Mouse (Mus musculus): ENCODE measurements at regions not wholly inside any gene's neighbourhood (a gene's known extent, or its start where the extent isn't known, plus 50 kb on each side); places are given as distances from the start of the nearest gene placed in this dataset.

DNA sequence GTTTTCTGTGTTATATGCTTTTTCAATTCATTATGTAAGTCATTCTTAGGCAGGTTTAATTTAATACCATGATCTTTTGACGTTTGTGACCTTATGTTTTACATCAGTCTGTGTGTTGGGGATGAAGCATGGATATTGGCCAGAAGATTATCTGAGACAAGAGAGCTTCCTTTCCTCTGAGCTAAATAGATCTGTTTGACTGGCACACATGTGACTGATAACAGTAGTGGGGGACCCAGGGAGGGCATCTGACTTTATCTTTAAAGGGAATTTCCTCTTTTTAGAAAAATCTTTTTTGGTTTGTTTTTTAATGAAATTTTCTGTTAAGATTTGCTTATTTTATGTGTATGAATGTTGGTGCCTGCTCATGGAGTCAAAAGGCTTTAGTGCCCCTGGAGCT is 107.7 kb downstream of the Gm9733 start:
- Histone ChIP-seq H3K9ac (no peak overlapping the region), H3K9me3 (no peaks in the 10 kb centered on the region)

DNA sequence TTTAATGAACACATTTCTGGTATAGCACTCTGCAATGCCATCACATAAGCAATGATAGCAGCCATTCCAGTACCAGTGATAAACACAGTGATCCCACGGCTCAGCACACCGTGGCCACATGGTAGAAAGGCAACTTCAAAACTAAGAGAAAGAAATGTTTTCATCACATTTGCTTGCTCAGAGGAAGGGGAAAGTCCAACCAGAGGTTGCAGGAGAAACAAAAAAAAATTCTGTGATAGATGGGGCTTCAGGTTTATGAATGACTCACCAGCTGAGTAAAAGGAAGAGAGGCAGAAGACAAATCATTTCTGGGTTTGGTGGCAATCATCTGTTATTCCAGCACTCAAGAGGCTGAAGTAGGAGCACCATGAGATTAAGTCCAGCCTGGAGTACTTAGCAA is 103.5 kb downstream of the Gm9733 start:
- H3K27me3 ChIP-seq, result no peaks in the 10 kb centered on the region
- ATAC-seq (ENCODE audit: insufficient number of reproducible peaks, low FRiP score, low TSS enrichment, low read depth), result no peak
- 80% methylated on average over 2 of the region's 2 CpGs for WGBS

More for the DNA sequence above, 107.7 kb downstream of the Gm9733 start:
- Histone ChIP-seq H3K4me3 (no peak overlapping the region), H3K27me3 (no peaks in the 10 kb centered on the region), H3K27ac (no peak overlapping the region), H3K4me1 (no peaks in the 10 kb centered on the region), H3K36me3 (no peaks in the 10 kb centered on the region), H3K4me2 (no peak overlapping the region)
- WGBS, result 52% methylated on average over 1 of the region's 1 CpGs
- no peak for ATAC-seq (ENCODE audit: insufficient number of reproducible peaks, low FRiP score, low TSS enrichment, low read depth)

DNA sequence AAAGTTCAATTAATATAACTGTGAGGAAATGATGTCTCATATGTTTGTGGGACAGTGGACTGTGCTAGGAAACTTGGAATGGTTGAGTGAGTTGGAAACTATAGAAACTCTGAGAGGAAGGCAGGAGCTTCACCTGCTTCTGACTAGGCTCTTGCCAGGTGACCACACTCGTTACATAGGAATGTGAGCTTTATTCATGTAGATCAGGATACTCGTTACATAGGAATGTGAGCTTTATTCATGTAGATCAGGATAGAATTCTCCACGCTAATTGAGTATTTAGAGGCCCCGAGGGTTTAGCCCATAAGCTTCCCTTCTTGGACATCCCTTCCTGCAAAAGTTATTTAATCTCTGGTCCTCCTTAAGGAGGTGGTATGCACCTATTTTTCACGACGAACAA is 101.9 kb downstream of the Gm9733 start:
- no peak for ATAC-seq (ENCODE audit: insufficient number of reproducible peaks, low FRiP score, low TSS enrichment, low read depth)
- 56% methylated on average over 6 of the region's 6 CpGs for WGBS
- no peaks in the 10 kb centered on the region for H3K9me3 ChIP-seq
- H3K4me1 ChIP-seq, result no peaks in the 10 kb centered on the region
- H3K27me3 ChIP-seq, result no peaks in the 10 kb centered on the region
- no peaks in the 10 kb centered on the region for H3K36me3 ChIP-seq
- H3K27ac ChIP-seq, result no peak overlapping the region
- no peak overlapping the region for H3K4me2 ChIP-seq
- H3K9ac ChIP-seq, result no peak overlapping the region
- no peak overlapping the region for H3K4me3 ChIP-seq

More for the DNA sequence above, 103.5 kb downstream of the Gm9733 start:
- Histone ChIP-seq H3K4me3 (no peak overlapping the region), H3K9ac (no peak overlapping the region), H3K9me3 (no peaks in the 10 kb centered on the region), H3K4me1 (no peaks in the 10 kb centered on the region), H3K4me2 (no peak overlapping the region), H3K36me3 (no peaks in the 10 kb centered on the region), H3K27ac (no peak overlapping the region)

DNA sequence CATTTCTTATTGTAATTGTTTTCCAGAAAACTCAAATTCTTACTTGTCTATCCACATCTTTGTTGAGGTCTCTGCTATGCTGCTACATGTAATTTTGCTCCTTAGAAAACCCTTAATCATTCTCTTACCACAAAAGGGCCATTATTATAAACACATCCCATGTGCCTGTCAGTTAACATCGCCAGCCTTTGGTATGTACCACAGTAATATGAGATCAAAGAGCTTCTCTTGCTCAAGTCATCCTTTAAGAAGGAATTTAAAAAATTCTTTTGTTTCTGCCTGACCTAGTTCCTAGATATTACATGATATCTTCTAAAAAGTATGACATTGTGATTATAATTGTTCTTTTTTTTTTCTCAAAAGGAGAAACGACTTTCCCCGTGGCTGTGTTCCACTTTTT is 100.7 kb downstream of the Gm9733 start:
- no peak overlapping the region for H3K4me2 ChIP-seq
- no peaks in the 10 kb centered on the region for H3K27me3 ChIP-seq
- no peaks in the 10 kb centered on the region for H3K36me3 ChIP-seq
- H3K9ac ChIP-seq, result no peak overlapping the region
- 49% methylated on average over 3 of the region's 3 CpGs for WGBS
- no peak overlapping the region for H3K27ac ChIP-seq
- no peak for ATAC-seq (ENCODE audit: insufficient number of reproducible peaks, low FRiP score, low TSS enrichment, low read depth)
- no peaks in the 10 kb centered on the region for H3K9me3 ChIP-seq
- no peak overlapping the region for H3K4me3 ChIP-seq
- no peaks in the 10 kb centered on the region for H3K4me1 ChIP-seq

DNA sequence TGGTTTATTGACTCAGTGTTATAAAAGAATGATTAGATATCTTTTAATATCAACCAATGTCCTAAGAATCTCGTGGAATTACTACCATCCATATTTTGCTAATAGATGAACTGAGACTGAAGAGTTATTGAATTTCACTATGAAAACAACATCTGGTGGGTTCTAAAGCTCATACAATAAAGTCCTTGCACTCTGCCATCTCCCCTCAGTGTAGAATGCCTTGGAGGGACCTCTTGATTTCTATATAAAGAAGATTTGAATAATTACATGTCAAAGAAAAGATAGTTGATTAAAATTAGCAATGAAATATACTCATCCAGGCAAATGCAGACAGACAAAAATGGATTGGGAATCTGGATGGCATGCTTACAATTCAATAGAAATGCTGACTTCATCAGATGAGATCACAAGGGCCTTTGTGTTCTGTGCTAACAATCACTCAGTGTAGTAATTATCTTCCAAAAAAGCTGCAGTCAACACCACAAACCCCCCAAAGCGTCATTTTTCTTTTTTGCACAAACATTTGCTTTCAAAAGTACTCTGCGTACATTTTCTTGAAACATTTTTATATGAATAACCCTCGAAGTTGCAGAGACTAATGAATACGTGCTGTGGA is 94.2 kb downstream of the Gm9733 start:
- ATAC-seq (ENCODE audit: insufficient number of reproducible peaks, low FRiP score, low TSS enrichment, low read depth), result no peak

DNA sequence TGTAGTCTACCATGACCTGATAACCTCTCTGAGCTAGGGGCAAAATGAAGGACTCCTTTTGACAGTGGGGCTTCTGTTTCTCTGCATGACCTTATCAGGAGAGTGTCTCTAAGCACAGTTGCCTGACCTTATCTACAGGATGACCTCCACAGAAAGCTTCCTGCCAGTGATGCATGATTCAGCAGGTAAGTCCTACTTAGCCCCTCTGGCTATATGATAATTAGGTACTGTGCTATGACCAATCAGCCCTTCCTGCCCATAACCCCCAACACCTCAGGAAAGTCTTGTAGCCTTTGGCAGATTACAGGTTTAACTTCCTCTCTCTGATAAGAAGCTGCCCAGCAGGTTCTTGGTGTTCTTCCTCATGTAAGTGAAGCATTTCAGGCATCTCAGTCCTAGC is 89.7 kb downstream of the Gm9733 start:
- Histone ChIP-seq H3K4me3 (no peak overlapping the region), H3K4me1 (no peaks in the 10 kb centered on the region), H3K4me2 (no peak overlapping the region), H3K27ac (no peak overlapping the region), H3K36me3 (no peaks in the 10 kb centered on the region), H3K27me3 (no peaks in the 10 kb centered on the region), H3K9me3 (no peaks in the 10 kb centered on the region), H3K9ac (no peak overlapping the region)
- ATAC-seq (ENCODE audit: insufficient number of reproducible peaks, low FRiP score, low TSS enrichment, low read depth), result no peak

More for the DNA sequence above, 94.2 kb downstream of the Gm9733 start:
- no peak overlapping the region for H3K27ac ChIP-seq
- H3K27me3 ChIP-seq, result no peaks in the 10 kb centered on the region
- no peaks in the 10 kb centered on the region for H3K4me1 ChIP-seq
- H3K36me3 ChIP-seq, result no peaks in the 10 kb centered on the region
- 71% methylated on average over 5 of the region's 5 CpGs for WGBS
- H3K4me2 ChIP-seq, result no peak overlapping the region
- no peak overlapping the region for H3K9ac ChIP-seq
- no peaks in the 10 kb centered on the region for H3K9me3 ChIP-seq
- no peak overlapping the region for H3K4me3 ChIP-seq

DNA sequence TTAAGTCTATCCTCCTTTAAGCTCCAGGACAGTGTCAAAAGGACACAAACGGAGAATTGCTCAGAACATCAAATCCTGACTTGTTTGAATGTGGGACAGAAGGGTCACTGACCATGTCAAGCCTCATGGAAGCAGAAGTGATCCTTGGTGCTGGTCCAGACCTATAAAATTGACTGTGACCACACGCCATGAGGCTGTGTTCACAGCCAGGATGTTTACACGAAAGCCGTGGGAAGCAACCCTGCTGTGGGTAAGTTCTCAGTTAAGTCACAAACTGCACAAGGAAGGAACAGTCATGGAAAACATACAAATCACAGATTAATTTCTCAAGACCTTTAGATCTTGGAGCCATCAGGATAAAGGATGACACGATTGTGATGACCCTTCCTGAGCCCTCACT is 88.5 kb downstream of the Gm9733 start:
- Histone ChIP-seq H3K4me3 (no peak overlapping the region), H3K9me3 (no peaks in the 10 kb centered on the region), H3K9ac (no peak overlapping the region), H3K27me3 (no peaks in the 10 kb centered on the region), H3K4me1 (no peaks in the 10 kb centered on the region), H3K27ac (no peak overlapping the region), H3K36me3 (no peaks in the 10 kb centered on the region), H3K4me2 (no peak overlapping the region)
- ATAC-seq (ENCODE audit: insufficient number of reproducible peaks, low FRiP score, low TSS enrichment, low read depth), result no peak
- WGBS, result 64% methylated on average over 5 of the region's 5 CpGs

DNA sequence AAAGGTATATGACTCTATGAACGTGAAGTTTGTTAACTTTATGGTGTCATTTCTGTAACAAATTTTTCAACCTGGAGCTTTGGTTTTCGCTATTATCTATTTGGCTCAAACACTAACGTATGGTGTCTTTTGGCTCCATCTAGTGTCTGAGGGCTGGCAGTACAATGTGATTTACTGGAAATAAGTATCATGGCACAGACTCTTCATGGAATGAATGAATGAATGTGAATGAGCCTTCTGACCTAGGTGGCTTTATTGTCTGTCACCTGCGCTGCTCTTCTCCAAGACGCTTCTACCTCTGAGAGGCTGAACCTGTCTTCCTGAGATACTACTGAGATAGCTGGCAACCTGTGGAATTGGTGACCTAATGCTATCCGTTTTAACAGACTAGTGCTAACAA is 87.1 kb downstream of the Gm9733 start:
- no peak overlapping the region for H3K4me3 ChIP-seq
- no peaks in the 10 kb centered on the region for H3K27me3 ChIP-seq
- no peak overlapping the region for H3K9ac ChIP-seq
- WGBS, result 23% methylated on average over 6 of the region's 6 CpGs
- no peaks in the 10 kb centered on the region for H3K4me1 ChIP-seq
- H3K36me3 ChIP-seq, result no peaks in the 10 kb centered on the region
- H3K27ac ChIP-seq, result no peak overlapping the region
- H3K9me3 ChIP-seq, result no peaks in the 10 kb centered on the region
- ATAC-seq (ENCODE audit: insufficient number of reproducible peaks, low FRiP score, low TSS enrichment, low read depth), result no peak
- H3K4me2 ChIP-seq, result no peak overlapping the region
